Mouse (Mus musculus): ENCODE results near the gene Rabgap1l. TPM values are rescaled to one million over a fixed set of nuclear protein-coding genes. Genes with fewer than 3 reads are reported as not detected.

Rabgap1l gene
- polyA plus RNA-seq, 1 experiment, result 56.5 TPM

- Histone ChIP-seq H3K4me1 (replicated peaks; ENCODE audit: control insufficient read depth, insufficient read depth, low read length) (no peaks in the 10 kb centered on the region), H3K4me3 (ENCODE audit: control insufficient read depth, insufficient read depth, low read length) (no peak overlapping the region), H3K27ac (ENCODE audit: control insufficient read depth, insufficient read depth, low read length) (no peak overlapping the region), H3K27me3 (ENCODE audit: control insufficient read depth, insufficient read depth, low read length) (no peaks in the 10 kb centered on the region), H3K36me3 (ENCODE audit: control insufficient read depth, insufficient read depth, low read length) (no peaks in the 10 kb centered on the region)
- 80% methylated on average over 4 of the region's 4 CpGs for WGBS
- TF ChIP-seq CTCF (IDR thresholded peaks at IDR 0.05; ENCODE audit: borderline replicate concordance, control insufficient read depth, extremely low read depth, insufficient read depth, low read length, poor library complexity), result no peak
- no peak for TF ChIP-seq POLR2A (IDR thresholded peaks at IDR 0.05; ENCODE audit: control insufficient read depth, extremely low read depth, insufficient read depth, low read length, poor library complexity)
- DNase-seq, result no peak
These were observed 198.9 kb downstream of the Rabgap1l start for GRCm38 (mm10) chr1:160594066-160594465.

GRCm38 (mm10) chr1:160588911-160589590 lies 204.0 kb downstream of the Rabgap1l start:
- DNase-seq, result no peak
- H3K27me3 ChIP-seq (ENCODE audit: control insufficient read depth, insufficient read depth, low read length), result no peaks in the 10 kb centered on the region
- H3K4me1 ChIP-seq (replicated peaks; ENCODE audit: control insufficient read depth, insufficient read depth, low read length), result no peaks in the 10 kb centered on the region
- no peak overlapping the region for H3K27ac ChIP-seq (ENCODE audit: control insufficient read depth, insufficient read depth, low read length)
- no peak overlapping the region for H3K4me3 ChIP-seq (ENCODE audit: control insufficient read depth, insufficient read depth, low read length)
- TF ChIP-seq POLR2A (IDR thresholded peaks at IDR 0.05; ENCODE audit: control insufficient read depth, extremely low read depth, insufficient read depth, low read length, poor library complexity), result no peak
- no peak for TF ChIP-seq CTCF (IDR thresholded peaks at IDR 0.05; ENCODE audit: borderline replicate concordance, control insufficient read depth, extremely low read depth, insufficient read depth, low read length, poor library complexity)
- 94% methylated on average over 4 of the region's 4 CpGs for WGBS
- H3K36me3 ChIP-seq (ENCODE audit: control insufficient read depth, insufficient read depth, low read length), result no peaks in the 10 kb centered on the region

GRCm38 (mm10) chr1:160579309-160580233 lies 213.4 kb downstream of the Rabgap1l start:
- no peak for DNase-seq
- H3K4me3 ChIP-seq (ENCODE audit: control insufficient read depth, insufficient read depth, low read length), result no peak overlapping the region
- 90% methylated on average over 12 of the region's 12 CpGs for WGBS
- no peaks in the 10 kb centered on the region for H3K27me3 ChIP-seq (ENCODE audit: control insufficient read depth, insufficient read depth, low read length)
- no peaks in the 10 kb centered on the region for H3K36me3 ChIP-seq (ENCODE audit: control insufficient read depth, insufficient read depth, low read length)
- H3K4me1 ChIP-seq (replicated peaks; ENCODE audit: control insufficient read depth, insufficient read depth, low read length), result no peaks in the 10 kb centered on the region
- no peak for TF ChIP-seq POLR2A (IDR thresholded peaks at IDR 0.05; ENCODE audit: control insufficient read depth, extremely low read depth, insufficient read depth, low read length, poor library complexity)
- H3K27ac ChIP-seq (ENCODE audit: control insufficient read depth, insufficient read depth, low read length), result no peak overlapping the region

GRCm38 (mm10) chr1:160576124-160576523 lies 216.9 kb downstream of the Rabgap1l start:
- Histone ChIP-seq H3K4me1 (replicated peaks; ENCODE audit: control insufficient read depth, insufficient read depth, low read length) (no peaks in the 10 kb centered on the region), H3K36me3 (ENCODE audit: control insufficient read depth, insufficient read depth, low read length) (no peaks in the 10 kb centered on the region), H3K27ac (ENCODE audit: control insufficient read depth, insufficient read depth, low read length) (no peak overlapping the region), H3K4me3 (ENCODE audit: control insufficient read depth, insufficient read depth, low read length) (no peak overlapping the region), H3K27me3 (ENCODE audit: control insufficient read depth, insufficient read depth, low read length) (no peaks in the 10 kb centered on the region)
- WGBS, result 97% methylated on average over 4 of the region's 4 CpGs
- DNase-seq, result no peak
- TF ChIP-seq POLR2A (IDR thresholded peaks at IDR 0.05; ENCODE audit: control insufficient read depth, extremely low read depth, insufficient read depth, low read length, poor library complexity) (no peak), CTCF (IDR thresholded peaks at IDR 0.05; ENCODE audit: borderline replicate concordance, control insufficient read depth, extremely low read depth, insufficient read depth, low read length, poor library complexity) (no peak)

- TF ChIP-seq CTCF (IDR thresholded peaks at IDR 0.05; ENCODE audit: borderline replicate concordance, control insufficient read depth, extremely low read depth, insufficient read depth, low read length, poor library complexity) (no peak), POLR2A (IDR thresholded peaks at IDR 0.05; ENCODE audit: control insufficient read depth, extremely low read depth, insufficient read depth, low read length, poor library complexity) (no peak)
- Histone ChIP-seq H3K4me3 (ENCODE audit: control insufficient read depth, insufficient read depth, low read length) (no peak overlapping the region), H3K27me3 (ENCODE audit: control insufficient read depth, insufficient read depth, low read length) (no peaks in the 10 kb centered on the region), H3K27ac (ENCODE audit: control insufficient read depth, insufficient read depth, low read length) (no peak overlapping the region), H3K4me1 (replicated peaks; ENCODE audit: control insufficient read depth, insufficient read depth, low read length) (no peaks in the 10 kb centered on the region), H3K36me3 (ENCODE audit: control insufficient read depth, insufficient read depth, low read length) (no peaks in the 10 kb centered on the region)
- 91% methylated on average over 4 of the region's 4 CpGs for WGBS
- DNase-seq, result no peak
These were observed 219.0 kb downstream of the Rabgap1l start for GRCm38 (mm10) chr1:160574039-160574438.

- WGBS, result 92% methylated on average over 4 of the region's 4 CpGs
- no peaks in the 10 kb centered on the region for H3K27me3 ChIP-seq (ENCODE audit: control insufficient read depth, insufficient read depth, low read length)
- H3K36me3 ChIP-seq (ENCODE audit: control insufficient read depth, insufficient read depth, low read length), result no peaks in the 10 kb centered on the region
- TF ChIP-seq CTCF (IDR thresholded peaks at IDR 0.05; ENCODE audit: borderline replicate concordance, control insufficient read depth, extremely low read depth, insufficient read depth, low read length, poor library complexity) (no peak), POLR2A (IDR thresholded peaks at IDR 0.05; ENCODE audit: control insufficient read depth, extremely low read depth, insufficient read depth, low read length, poor library complexity) (no peak)
- no peaks in the 10 kb centered on the region for H3K4me1 ChIP-seq (replicated peaks; ENCODE audit: control insufficient read depth, insufficient read depth, low read length)
- no peak for DNase-seq
- H3K27ac ChIP-seq (ENCODE audit: control insufficient read depth, insufficient read depth, low read length), result no peak overlapping the region
- no peak overlapping the region for H3K4me3 ChIP-seq (ENCODE audit: control insufficient read depth, insufficient read depth, low read length)
These were observed 226.6 kb downstream of the Rabgap1l start for GRCm38 (mm10) chr1:160566458-160566857.

Measured in thymus, adult 2 months (tissue).